Mouse (Mus musculus) limb, embryonic 11.5 days (tissue): ENCODE measurements around the gene Unc93b1. TPM values are rescaled to one million over a fixed set of nuclear protein-coding genes. Genes with fewer than 3 reads are reported as not detected.
"Not testable (repeated sequence)": the region's sequence is repeated elsewhere in the genome, so short reads cannot be mapped to it uniquely, and the experiment has no call there.

ENCODE experiments used
- ATAC-seq: fragments of 200-750 bp; cut with Nextera tagmentation; 2 replicates; pipeline ENCODE4 v1.8.0; 2017; ENCODE audit warnings: low read depth; ENCODE audit not compliant: insufficient number of reproducible peaks, low FRiP score, low TSS enrichment
- DNase-seq: peaks from one replicate; pipeline ENCODE4 v3.0.0-alpha.2; 2015; ENCODE audit warnings: low spot score
- H3K27ac ChIP-seq: fragments of 300-500 bp; sonication (generic); replicated peaks from 2 replicates; pipeline ENCODE4 v1.5.1; 2014; ENCODE audit warnings: low read depth, mild to moderate bottlenecking, low read length
- H3K27me3 ChIP-seq: fragments of 300-500 bp; sonication (generic); 2 replicates; pipeline ENCODE4 v1.6.1; 2014; ENCODE audit warnings: mild to moderate bottlenecking, low read length, mixed read lengths; ENCODE audit not compliant: control insufficient read depth, insufficient read depth
- H3K36me3 ChIP-seq: fragments of 300-500 bp; sonication (generic); 2 replicates; pipeline ENCODE4 v1.6.1; 2014; ENCODE audit warnings: mild to moderate bottlenecking, low read length, moderate library complexity, mixed read lengths; ENCODE audit not compliant: control insufficient read depth, insufficient read depth
- H3K4me1 ChIP-seq: fragments of 300-500 bp; sonication (generic); 2 replicates; pipeline ENCODE4 v1.6.1; 2014; ENCODE audit warnings: low read length, mixed read lengths; ENCODE audit not compliant: control insufficient read depth, insufficient read depth
- H3K4me2 ChIP-seq: fragments of 300-500 bp; sonication (generic); 2 replicates; pipeline ENCODE4 v1.6.1; 2014; ENCODE audit warnings: low read depth, mild to moderate bottlenecking, moderate library complexity; ENCODE audit not compliant: severe bottlenecking
- H3K4me3 ChIP-seq: fragments of 300-500 bp; sonication (generic); 2 replicates; pipeline ENCODE4 v1.5.1; 2014; ENCODE audit warnings: low read depth, low read length
- H3K9ac ChIP-seq: fragments of 300-500 bp; sonication (generic); 2 replicates; pipeline ENCODE4 v1.6.1; 2014; ENCODE audit warnings: mild to moderate bottlenecking, low read length
- H3K9me3 ChIP-seq: fragments of 300-500 bp; sonication (generic); 2 replicates; pipeline ENCODE4 v1.6.1; 2016; ENCODE audit warnings: low read length; ENCODE audit not compliant: control insufficient read depth
- WGBS: fragments of 180-500 bp; shearing (Covaris S2); extraction: QIAGEN DNeasy Blood & Tissue Kit; methylation state at CpG from one replicate; pipeline ENCODE4 v1.1.7; 2014; 5-methylcytosine and 5-hydroxymethylcytosine counted together
- polyA plus RNA-seq: library from polyadenylated mRNA; unstranded; fragments of >200 nt; fragmentation: Nextera tagmentation; extraction: Ambion mirVana; gene quantifications from 2 replicates; pipeline ENCODE4 v1.2.1, GENCODE M21; 2014

Unc93b1 gene
- polyA plus RNA-seq, 1 experiment from 2014 or later: 7.1 TPM

- no peak for DNase-seq
- no peak for ATAC-seq
- Histone ChIP-seq H3K27me3 (no peaks in the 10 kb centered on the region), H3K4me2 (no peak overlapping the region), H3K27ac (no peak overlapping the region), H3K4me3 (no peak overlapping the region), H3K9ac (no peak overlapping the region), H3K36me3 (no peaks in the 10 kb centered on the region; the same call in 1 of the 2 replicates), H3K9me3 (no peaks in the 10 kb centered on the region), H3K4me1 (no peaks in the 10 kb centered on the region)
- 83% methylated on average over 3 of the region's 3 CpGs for WGBS
Observed at GRCm38 (mm10) chr19:3947813-3948212, 12.8 kb downstream of the Unc93b1 start.

- DNase-seq: no peak
- WGBS: 70% methylated on average over 14 of the region's 14 CpGs
- H3K9me3 ChIP-seq: no peaks in the 10 kb centered on the region
- no peaks in the 10 kb centered on the region for H3K27me3 ChIP-seq
- no peak overlapping the region for H3K4me3 ChIP-seq
- H3K9ac ChIP-seq: no peak overlapping the region
- H3K4me1 ChIP-seq: no peaks in the 10 kb centered on the region
- ATAC-seq: no peak
- H3K4me2 ChIP-seq: no peak overlapping the region
- H3K36me3 ChIP-seq: no peaks in the 10 kb centered on the region; the same call in 1 of the 2 replicates
- H3K27ac ChIP-seq: no peak overlapping the region
Observed at GRCm38 (mm10) chr19:3948546-3948945, 13.6 kb downstream of the Unc93b1 start.

- H3K9me3 ChIP-seq: no peaks in the 10 kb centered on the region
- ATAC-seq: no peak
- WGBS: 83% methylated on average over 3 of the region's 3 CpGs
- H3K36me3 ChIP-seq: no peaks in the 10 kb centered on the region; the same call in 1 of the 2 replicates
- H3K27ac ChIP-seq: no peak overlapping the region
- H3K27me3 ChIP-seq: no peaks in the 10 kb centered on the region
- H3K4me2 ChIP-seq: no peak overlapping the region
- no peak for DNase-seq
- no peak overlapping the region for H3K9ac ChIP-seq
- no peak overlapping the region for H3K4me3 ChIP-seq
- no peaks in the 10 kb centered on the region for H3K4me1 ChIP-seq
Observed at GRCm38 (mm10) chr19:3950331-3950730, 15.3 kb downstream of the Unc93b1 start.

- Histone ChIP-seq H3K9ac (no peak overlapping the region), H3K4me2 (no peak overlapping the region), H3K9me3 (no peaks in the 10 kb centered on the region), H3K4me1 (no peaks in the 10 kb centered on the region), H3K4me3 (no peak overlapping the region), H3K27ac (no peak overlapping the region), H3K36me3 (no peaks in the 10 kb centered on the region; the same call in 1 of the 2 replicates), H3K27me3 (no peaks in the 10 kb centered on the region)
- no peak for DNase-seq
- ATAC-seq: no peak
Observed at GRCm38 (mm10) chr19:3951461-3951860, 16.5 kb downstream of the Unc93b1 start.

GRCm38 (mm10) chr19:3952099-3952498, 17.1 kb downstream of the Unc93b1 start:
- no peaks in the 10 kb centered on the region; the same call in 1 of the 2 replicates for H3K36me3 ChIP-seq
- 62% methylated on average over 1 of the region's 1 CpGs for WGBS
- ATAC-seq: no peak
- H3K9me3 ChIP-seq: no peaks in the 10 kb centered on the region
- H3K4me1 ChIP-seq: no peaks in the 10 kb centered on the region
- H3K9ac ChIP-seq: no peak overlapping the region
- no peak overlapping the region for H3K4me3 ChIP-seq
- H3K27me3 ChIP-seq: no peaks in the 10 kb centered on the region
- no peak for DNase-seq
- H3K27ac ChIP-seq: no peak overlapping the region
- no peak overlapping the region for H3K4me2 ChIP-seq

- H3K9me3 ChIP-seq: no peaks in the 10 kb centered on the region
- H3K27me3 ChIP-seq: no peaks in the 10 kb centered on the region
- H3K4me3 ChIP-seq: no peak overlapping the region
- no peaks in the 10 kb centered on the region; the same call in 1 of the 2 replicates for H3K36me3 ChIP-seq
- no peak overlapping the region for H3K9ac ChIP-seq
- H3K4me2 ChIP-seq: no peak overlapping the region
- ATAC-seq (no peak), DNase-seq (no peak)
- WGBS: 85% methylated on average over 3 of the region's 3 CpGs
- no peak overlapping the region for H3K27ac ChIP-seq
- no peaks in the 10 kb centered on the region for H3K4me1 ChIP-seq
Observed at GRCm38 (mm10) chr19:3955033-3955432, 20.0 kb downstream of the Unc93b1 start.

GRCm38 (mm10) chr19:3955804-3956203, 20.8 kb downstream of the Unc93b1 start:
- Histone ChIP-seq H3K4me1 (no peaks in the 10 kb centered on the region), H3K9me3 (no peaks in the 10 kb centered on the region), H3K36me3 (no peaks in the 10 kb centered on the region), H3K9ac (no peak overlapping the region), H3K4me2 (no peak overlapping the region), H3K27ac (no peak overlapping the region), H3K27me3 (no peaks in the 10 kb centered on the region), H3K4me3 (no peak overlapping the region)
- 41% methylated on average over 4 of the region's 4 CpGs for WGBS
- DNase-seq (no peak), ATAC-seq (no peak)

- not testable (repeated sequence) for H3K27ac ChIP-seq, H3K4me3 ChIP-seq, H3K9ac ChIP-seq, DNase-seq, ATAC-seq, H3K4me2 ChIP-seq, H3K4me1 ChIP-seq, H3K36me3 ChIP-seq, H3K9me3 ChIP-seq, H3K27me3 ChIP-seq
- WGBS: 71% methylated on average over 5 of the region's 5 CpGs
Observed at GRCm38 (mm10) chr19:3957296-3958036, 22.5 kb downstream of the Unc93b1 start.

GRCm38 (mm10) chr19:3958470-3958869, 23.5 kb downstream of the Unc93b1 start, which contains the start of gene Aldh3b3:
Gene Aldh3b3 (plus strand): TSS chr19:3958645.
- Histone ChIP-seq H3K36me3 (no peaks in the 10 kb centered on the region), H3K4me2 (no peak within 1 kb of the TSS), H3K27ac (no peak within 1 kb of the TSS), H3K9ac (no peak within 1 kb of the TSS), H3K4me1 (no peaks in the 10 kb centered on the region), H3K9me3 (no peaks in the 10 kb centered on the region), H3K4me3 (no peak within 1 kb of the TSS), H3K27me3 (no peaks in the 10 kb centered on the region)
- ATAC-seq: no peak
- no peak for DNase-seq
- WGBS: 74% methylated on average over 4 of the region's 4 CpGs
